Mouse (Mus musculus): ENCODE data around the gene Ces2h. TPM values are rescaled to one million over a fixed set of nuclear protein-coding genes. Genes with fewer than 3 reads are reported as not detected.
"Not testable (repeated sequence)": the region's sequence is repeated elsewhere in the genome, so short reads cannot be mapped to it uniquely, and the experiment has no call there.

The Ces2h gene
- total RNA-seq (2022) = not detected

GRCm38 (mm10) chr8:105000586-105000985, at the start of gene Ces2h:
Gene Ces2h, plus strand, starts transcription at chr8:105000853.
- DNase-seq (ENCODE audit: low spot score in 2 of 2) = no peak

GRCm38 (mm10) chr8:104961537-104961961, 39.1 kb upstream of the Ces2h start, which contains the start of gene Ces2g:
Gene Ces2g, plus strand, starts transcription at chr8:104961718.
- DNase-seq (ENCODE audit: low spot score in 2 of 2) = no peak

GRCm38 (mm10) chr8:104962229-104962901, 38.3 kb upstream of the Ces2h start:
- DNase-seq (ENCODE audit: low spot score in 2 of 2) = no peak

- DNase-seq (ENCODE audit: low spot score in 2 of 2) = no peak
Measured at GRCm38 (mm10) chr8:104963375-104963894, 37.2 kb upstream of the Ces2h start.

GRCm38 (mm10) chr8:104984126-104984525, 16.5 kb upstream of the Ces2h start:
- no peak for DNase-seq (ENCODE audit: low spot score in 2 of 2)

- DNase-seq (ENCODE audit: low spot score in 2 of 2) = no peak
Measured at GRCm38 (mm10) chr8:104984942-104985341, 15.7 kb upstream of the Ces2h start.

GRCm38 (mm10) chr8:104998191-104998590, 2.5 kb upstream of the Ces2h start:
- DNase-seq (ENCODE audit: low spot score in 2 of 2) = no peak

GRCm38 (mm10) chr8:104999183-104999582, 1.5 kb upstream of the Ces2h start:
- no peak for DNase-seq (ENCODE audit: low spot score in 2 of 2)

- DNase-seq (ENCODE audit: low spot score in 2 of 2) = no peak
Measured at GRCm38 (mm10) chr8:105010000-105010399, 9.3 kb downstream of the Ces2h start.

GRCm38 (mm10) chr8:105011136-105011535, 10.5 kb downstream of the Ces2h start:
- DNase-seq (ENCODE audit: low spot score in 2 of 2) = no peak

GRCm38 (mm10) chr8:105014391-105014790, 13.7 kb downstream of the Ces2h start:
- no peak for DNase-seq (ENCODE audit: low spot score in 2 of 2)

- DNase-seq (ENCODE audit: low spot score in 2 of 2) = no peak
Measured at GRCm38 (mm10) chr8:105021954-105022353, 21.3 kb downstream of the Ces2h start.

- no peak for DNase-seq (ENCODE audit: low spot score in 2 of 2)
Measured at GRCm38 (mm10) chr8:105023087-105023486, 22.4 kb downstream of the Ces2h start.

- DNase-seq (ENCODE audit: low spot score in 2 of 2) = no peak
Measured at GRCm38 (mm10) chr8:105025050-105025449, 24.4 kb downstream of the Ces2h start.

GRCm38 (mm10) chr8:105043510-105043909, 42.9 kb downstream of the Ces2h start:
- no peak for DNase-seq (ENCODE audit: low spot score in 2 of 2)

GRCm38 (mm10) chr8:105045824-105046401, 45.3 kb downstream of the Ces2h start:
- no peak for DNase-seq (ENCODE audit: low spot score in 2 of 2)

GRCm38 (mm10) chr8:105048371-105048854, 47.8 kb downstream of the Ces2h start, which contains the start of gene Ces3a:
Gene Ces3a, plus strand, starts transcription at chr8:105048601.
- no peak for DNase-seq (ENCODE audit: low spot score in 2 of 2)

GRCm38 (mm10) chr8:105056211-105056610, 55.6 kb downstream of the Ces2h start:
- DNase-seq (ENCODE audit: low spot score in 2 of 2) = no peak

GRCm38 (mm10) chr8:105060056-105060455, 59.4 kb downstream of the Ces2h start:
- no peak for DNase-seq (ENCODE audit: low spot score in 2 of 2)

GRCm38 (mm10) chr8:105066761-105067160, 66.1 kb downstream of the Ces2h start:
- DNase-seq (ENCODE audit: low spot score in 2 of 2) = peak in 1 of 2 experiments; percentile 4

- not testable (repeated sequence) for DNase-seq (ENCODE audit: low spot score in 2 of 2)
Measured at GRCm38 (mm10) chr8:105067905-105068304, 67.3 kb downstream of the Ces2h start.

- no peak for DNase-seq (ENCODE audit: low spot score in 2 of 2)
Measured at GRCm38 (mm10) chr8:105068971-105069370, 68.3 kb downstream of the Ces2h start.

All from layer of hippocampus, adult 8-10 months (tissue).